Mouse (Mus musculus) neural tube, embryonic 13.5 days (tissue): ENCODE measurements around the gene C3. TPM values are rescaled to one million over a fixed set of nuclear protein-coding genes. Genes with fewer than 3 reads are reported as not detected.

Experiments used
- ATAC-seq: fragments of 200-750 bp; cut with Nextera tagmentation; 2 replicates; pipeline ENCODE4 v1.8.0; 2017; ENCODE audit warnings: low read depth, mild to moderate bottlenecking, moderate TSS enrichment, moderate library complexity
- H3K27ac ChIP-seq: fragments of 300-500 bp; sonication (generic); replicated peaks from 2 replicates; pipeline ENCODE4 v1.5.1; 2015; ENCODE audit warnings: moderate library complexity, mild to moderate bottlenecking, inconsistent platforms
- H3K27me3 ChIP-seq: fragments of 300-500 bp; sonication (generic); 2 replicates; pipeline ENCODE4 v1.6.1; 2015; ENCODE audit warnings: mild to moderate bottlenecking, inconsistent platforms
- H3K36me3 ChIP-seq: fragments of 300-500 bp; sonication (generic); 2 replicates; pipeline ENCODE4 v1.6.1; 2015; ENCODE audit warnings: mild to moderate bottlenecking, inconsistent platforms
- H3K4me1 ChIP-seq: fragments of 300-500 bp; sonication (generic); replicated peaks from 2 replicates; pipeline ENCODE4 v1.6.1; 2015; ENCODE audit warnings: inconsistent platforms
- H3K4me2 ChIP-seq: fragments of 300-500 bp; sonication (generic); 2 replicates; pipeline ENCODE4 v1.6.1; 2015; ENCODE audit warnings: inconsistent platforms, mild to moderate bottlenecking, moderate library complexity
- H3K4me3 ChIP-seq: fragments of 300-500 bp; sonication (generic); 2 replicates; pipeline ENCODE4 v1.5.1; 2015; ENCODE audit warnings: mild to moderate bottlenecking, inconsistent platforms
- H3K9ac ChIP-seq: fragments of 300-500 bp; sonication (generic); 2 replicates; pipeline ENCODE4 v1.6.1; 2015; ENCODE audit warnings: moderate library complexity, mild to moderate bottlenecking, inconsistent platforms
- H3K9me3 ChIP-seq: fragments of 300-500 bp; sonication (generic); 2 replicates; pipeline ENCODE4 v1.6.1; 2016; ENCODE audit warnings: inconsistent platforms
- WGBS: fragments of 180-500 bp; shearing (Covaris S2); methylation state at CpG from one replicate; pipeline ENCODE4 v1.1.7; 2015; 5-methylcytosine and 5-hydroxymethylcytosine counted together
- polyA plus RNA-seq: library from polyadenylated mRNA; unstranded; fragments of >200 nt; fragmentation: Nextera tagmentation; extraction: Ambion mirVana; gene quantifications from 2 replicates; pipeline ENCODE4 v1.2.1, GENCODE M21; 2015

C3 gene
- polyA plus RNA-seq, 1 experiment from 2014 or later, result 1.6 TPM

GRCm38 (mm10) chr17:57209330-57209729 lies 18.6 kb downstream of the C3 start:
- Histone ChIP-seq H3K9me3 (no peaks in the 10 kb centered on the region), H3K4me2 (no peak overlapping the region), H3K9ac (no peak overlapping the region), H3K27me3 (no peaks in the 10 kb centered on the region), H3K27ac (no peak overlapping the region), H3K36me3 (no peaks in the 10 kb centered on the region), H3K4me1 (no peaks in the 10 kb centered on the region), H3K4me3 (no peak overlapping the region)
- WGBS, result 77% methylated on average over 4 of the region's 4 CpGs
- no peak for ATAC-seq

- Histone ChIP-seq H3K36me3 (no peaks in the 10 kb centered on the region), H3K27ac (no peak overlapping the region), H3K4me2 (no peak overlapping the region), H3K27me3 (no peaks in the 10 kb centered on the region), H3K4me1 (no peaks in the 10 kb centered on the region), H3K9ac (no peak overlapping the region), H3K4me3 (no peak overlapping the region), H3K9me3 (no peaks in the 10 kb centered on the region)
- no peak for ATAC-seq
- WGBS, result 89% methylated on average over 3 of the region's 3 CpGs
These were observed 20.0 kb downstream of the C3 start for GRCm38 (mm10) chr17:57207938-57208337.

DNA sequence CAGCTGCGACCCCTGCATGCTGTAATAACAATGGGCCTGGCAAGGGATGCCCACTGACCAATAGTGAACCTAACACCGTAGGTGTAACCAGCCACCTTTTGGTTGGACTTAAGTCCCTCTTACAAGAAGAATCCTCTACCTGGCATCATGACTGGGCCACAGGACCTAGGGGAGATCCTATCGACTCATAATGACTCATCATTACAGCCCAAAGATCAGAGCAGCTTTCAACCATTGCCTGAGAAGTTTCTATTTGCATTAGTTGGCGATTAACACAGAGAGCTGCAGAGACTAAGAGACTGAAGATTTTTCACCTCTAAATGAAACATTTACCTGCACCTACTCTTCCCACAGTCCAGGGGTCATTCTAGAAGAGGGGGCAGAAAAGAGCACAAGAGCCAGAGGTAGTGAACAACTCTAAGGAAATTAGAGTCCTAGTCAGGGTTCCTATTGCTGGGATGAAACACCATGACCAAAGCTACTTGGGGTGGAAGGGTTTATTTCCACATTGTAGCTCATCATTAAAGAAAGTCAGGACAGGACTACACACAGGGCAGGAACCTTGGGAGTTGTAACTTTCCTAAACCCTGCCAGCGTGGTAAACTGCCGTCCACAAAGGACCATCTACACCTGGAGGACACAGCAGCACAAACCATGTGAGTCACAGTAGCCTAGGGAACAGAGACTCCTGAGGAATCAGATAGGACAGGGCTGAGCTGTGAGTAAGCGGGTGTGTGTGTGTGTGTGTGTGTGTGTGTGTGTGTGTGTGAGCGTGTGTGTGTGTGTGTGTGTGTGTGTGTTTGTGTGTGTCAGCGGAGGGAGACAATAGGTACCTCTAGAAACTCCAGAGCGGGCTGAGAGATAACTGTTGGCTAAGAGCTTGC lies 25.9 kb downstream of the C3 start:
- H3K27me3 ChIP-seq, result no peaks in the 10 kb centered on the region
- no peak for ATAC-seq
- WGBS, result 83% methylated on average over 9 of the region's 10 CpGs
- H3K36me3 ChIP-seq, result no peaks in the 10 kb centered on the region
- H3K4me2 ChIP-seq, result no peak overlapping the region
- no peak overlapping the region for H3K27ac ChIP-seq
- H3K9ac ChIP-seq, result no peak overlapping the region
- no peaks in the 10 kb centered on the region for H3K4me1 ChIP-seq
- H3K9me3 ChIP-seq, result no peaks in the 10 kb centered on the region
- H3K4me3 ChIP-seq, result no peak overlapping the region

DNA sequence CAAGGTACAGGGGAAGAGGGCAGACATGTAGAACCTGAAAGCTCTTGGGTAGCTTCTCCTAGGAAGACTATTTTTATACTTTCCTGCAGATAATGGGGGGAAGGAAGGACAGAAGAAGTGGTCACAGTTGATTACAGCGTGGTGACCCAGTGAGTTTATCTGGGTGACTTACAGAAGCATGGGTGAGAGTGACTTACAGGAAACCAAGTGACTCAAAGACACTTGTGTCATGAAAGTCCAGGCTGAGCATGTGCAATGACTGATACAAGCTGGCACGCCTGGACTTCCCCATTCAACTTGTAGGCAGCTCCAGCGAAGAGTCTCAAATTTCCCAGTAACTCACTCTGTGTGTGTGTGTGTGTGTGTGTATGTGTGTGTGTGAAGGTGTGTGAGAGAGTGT lies 29.7 kb downstream of the C3 start:
- H3K9me3 ChIP-seq, result no peaks in the 10 kb centered on the region
- WGBS, result 80% methylated on average over 3 of the region's 3 CpGs
- ATAC-seq, result no peak
- no peaks in the 10 kb centered on the region for H3K27me3 ChIP-seq
- H3K4me3 ChIP-seq, result no peak overlapping the region
- no peaks in the 10 kb centered on the region for H3K36me3 ChIP-seq
- H3K9ac ChIP-seq, result no peak overlapping the region
- H3K27ac ChIP-seq, result no peak overlapping the region
- no peaks in the 10 kb centered on the region for H3K4me1 ChIP-seq
- no peak overlapping the region for H3K4me2 ChIP-seq

DNA sequence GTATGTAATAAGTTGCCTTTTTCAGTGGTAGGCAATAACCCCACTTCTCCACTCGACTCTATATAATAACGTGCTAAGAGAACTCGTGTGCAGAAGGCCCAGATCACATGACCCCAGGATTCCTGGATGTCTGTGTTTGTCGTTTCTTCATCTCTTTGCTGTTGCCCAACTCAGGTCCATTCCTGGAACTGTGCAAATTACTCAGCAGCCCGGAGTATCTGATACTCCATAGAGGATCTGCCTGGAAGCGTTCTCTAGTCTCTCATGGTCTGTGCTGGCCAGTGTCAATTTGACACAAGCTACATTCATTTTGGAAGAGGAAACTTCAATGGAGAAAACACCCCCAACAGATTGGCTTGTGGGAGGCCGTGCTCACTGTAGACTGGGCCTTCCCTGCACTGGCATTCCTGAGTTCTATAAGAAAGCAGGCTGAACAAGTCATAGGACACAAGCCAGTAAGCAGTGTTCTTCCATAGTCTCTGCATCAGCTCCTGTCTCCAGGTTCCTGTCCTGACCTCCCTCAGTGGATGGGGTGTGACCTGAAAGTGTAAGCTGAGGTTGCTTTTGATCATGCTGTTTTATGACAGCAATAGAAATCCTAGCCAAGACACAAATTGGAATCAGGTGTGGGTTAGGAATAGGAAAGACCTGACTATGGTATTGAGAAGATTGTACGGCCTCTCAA lies 32.5 kb downstream of the C3 start:
- H3K27ac ChIP-seq, result no peak overlapping the region
- ATAC-seq, result no peak
- H3K4me2 ChIP-seq, result no peak overlapping the region
- WGBS, result 78% methylated on average over 8 of the region's 8 CpGs
- no peaks in the 10 kb centered on the region for H3K4me1 ChIP-seq
- no peaks in the 10 kb centered on the region for H3K36me3 ChIP-seq
- no peaks in the 10 kb centered on the region for H3K9me3 ChIP-seq
- H3K27me3 ChIP-seq, result no peaks in the 10 kb centered on the region
- no peak overlapping the region for H3K9ac ChIP-seq
- no peak overlapping the region for H3K4me3 ChIP-seq

DNA sequence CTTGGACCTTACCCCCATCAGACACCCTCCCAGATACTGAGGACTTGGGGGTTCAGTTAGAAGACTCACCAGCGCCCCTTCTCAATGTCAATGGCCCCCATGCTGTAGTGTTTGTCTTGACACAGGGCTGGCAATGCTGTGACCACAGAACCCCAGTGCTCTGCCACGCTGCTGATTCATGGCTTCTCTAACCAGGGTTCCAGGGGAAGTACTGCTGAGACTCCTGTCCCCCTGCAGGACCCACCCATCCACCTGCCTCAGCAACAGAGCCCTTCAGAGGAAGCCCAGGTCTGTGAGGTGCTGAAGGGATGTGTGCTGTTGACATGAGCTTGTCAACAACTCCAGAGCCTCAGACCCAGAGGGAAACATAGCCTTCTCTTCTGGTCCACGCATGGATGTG lies 33.2 kb downstream of the C3 start:
- Histone ChIP-seq H3K4me2 (no peak overlapping the region), H3K4me1 (no peaks in the 10 kb centered on the region), H3K9me3 (no peaks in the 10 kb centered on the region), H3K36me3 (no peaks in the 10 kb centered on the region), H3K4me3 (no peak overlapping the region), H3K9ac (no peak overlapping the region), H3K27me3 (no peaks in the 10 kb centered on the region), H3K27ac (no peak overlapping the region)
- 94% methylated on average over 3 of the region's 3 CpGs for WGBS
- ATAC-seq, result no peak

DNA sequence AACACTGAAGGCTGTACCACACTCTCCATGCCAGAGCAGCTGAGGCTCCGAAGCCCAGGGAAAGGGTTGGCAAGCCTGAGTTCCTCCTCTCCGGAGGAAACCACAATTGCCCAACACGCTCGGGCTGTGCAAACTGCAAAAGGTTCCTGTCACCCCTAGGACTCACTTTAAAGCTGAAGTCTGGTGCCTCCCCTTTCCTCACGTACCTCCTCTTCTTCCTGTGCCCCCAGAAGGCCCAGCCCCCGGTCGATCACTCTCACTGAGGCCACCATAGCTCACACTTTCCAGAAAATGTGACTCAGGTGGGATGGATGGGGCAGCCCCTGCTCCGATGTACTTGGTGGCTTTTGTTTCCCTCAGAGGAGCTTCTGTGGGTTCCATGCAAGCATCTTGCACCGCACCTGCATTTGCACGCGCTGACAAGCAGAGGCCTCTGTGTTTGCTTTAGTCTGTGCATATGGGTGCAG lies 33.9 kb downstream of the C3 start, which contains the start of gene Tnfsf14:
Tnfsf14 (minus strand) TSS at position 137 of the 467 bp plus-strand sequence.
- no peaks in the 10 kb centered on the region for H3K9me3 ChIP-seq
- H3K4me2 ChIP-seq, result no peak within 1 kb of the TSS
- no peaks in the 10 kb centered on the region for H3K36me3 ChIP-seq
- H3K4me3 ChIP-seq, result no peak within 1 kb of the TSS
- no peak within 1 kb of the TSS for H3K27ac ChIP-seq
- WGBS, result 85% methylated on average over 11 of the region's 11 CpGs
- ATAC-seq, result no peak
- no peaks in the 10 kb centered on the region for H3K27me3 ChIP-seq
- no peak within 1 kb of the TSS for H3K9ac ChIP-seq
- no peaks in the 10 kb centered on the region for H3K4me1 ChIP-seq

DNA sequence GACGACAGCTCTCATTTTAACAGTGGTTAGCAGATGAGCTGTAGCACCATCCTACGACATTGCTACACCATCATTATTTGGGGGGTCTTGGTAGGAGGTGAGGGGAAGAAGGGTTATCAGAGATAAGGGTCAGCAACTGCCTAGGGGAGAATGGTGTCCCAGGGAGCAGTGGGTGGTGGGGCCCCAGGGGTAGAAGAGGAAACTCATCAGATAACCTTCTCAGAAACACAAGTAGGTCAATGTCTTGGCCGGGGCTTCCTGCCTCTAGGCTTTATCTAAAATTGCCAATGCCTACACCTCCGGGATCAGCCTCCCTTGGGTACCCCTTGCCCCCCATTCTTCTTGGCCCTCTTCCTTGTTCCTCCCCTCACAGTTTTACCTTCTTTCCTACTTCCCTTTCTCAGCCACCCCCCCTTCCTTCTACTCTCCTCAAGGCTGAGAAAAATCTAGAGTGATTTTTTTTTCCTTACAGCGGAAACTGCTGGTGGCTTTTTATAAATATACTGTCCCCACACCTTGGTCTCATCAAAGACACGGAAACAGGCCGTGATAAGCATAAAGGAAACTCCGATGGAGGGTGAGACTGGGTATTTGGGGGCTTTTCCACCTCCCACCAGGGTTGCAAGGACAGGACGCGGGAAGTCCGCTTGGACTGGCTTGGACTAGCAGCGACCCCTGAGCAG lies 39.3 kb downstream of the C3 start:
- Histone ChIP-seq H3K9ac (no peak overlapping the region), H3K9me3 (no peaks in the 10 kb centered on the region), H3K36me3 (no peaks in the 10 kb centered on the region), H3K4me1 (no peaks in the 10 kb centered on the region), H3K4me2 (no peak overlapping the region), H3K27me3 (no peaks in the 10 kb centered on the region), H3K4me3 (no peak overlapping the region), H3K27ac (no peak overlapping the region)
- ATAC-seq, result no peak
- WGBS, result 89% methylated on average over 12 of the region's 12 CpGs

GRCm38 (mm10) chr17:57185641-57186040 lies 42.3 kb downstream of the C3 start:
- Histone ChIP-seq H3K36me3 (no peaks in the 10 kb centered on the region), H3K4me3 (no peak overlapping the region), H3K27me3 (no peaks in the 10 kb centered on the region), H3K9ac (no peak overlapping the region), H3K4me2 (no peak overlapping the region), H3K27ac (no peak overlapping the region), H3K4me1 (no peaks in the 10 kb centered on the region), H3K9me3 (no peaks in the 10 kb centered on the region)
- ATAC-seq, result no peak
- WGBS, result 73% methylated on average over 2 of the region's 2 CpGs

GRCm38 (mm10) chr17:57182871-57183270 lies 45.1 kb downstream of the C3 start:
- H3K9ac ChIP-seq, result no peak overlapping the region
- no peaks in the 10 kb centered on the region for H3K9me3 ChIP-seq
- H3K4me3 ChIP-seq, result no peak overlapping the region
- 72% methylated on average over 3 of the region's 3 CpGs for WGBS
- no peak overlapping the region for H3K27ac ChIP-seq
- no peak overlapping the region for H3K4me2 ChIP-seq
- no peaks in the 10 kb centered on the region for H3K4me1 ChIP-seq
- H3K27me3 ChIP-seq, result no peaks in the 10 kb centered on the region
- no peaks in the 10 kb centered on the region for H3K36me3 ChIP-seq
- no peak for ATAC-seq

- Histone ChIP-seq H3K9ac (no peak overlapping the region), H3K36me3 (no peaks in the 10 kb centered on the region), H3K9me3 (no peaks in the 10 kb centered on the region), H3K27me3 (no peaks in the 10 kb centered on the region), H3K4me3 (no peak overlapping the region), H3K4me1 (no peaks in the 10 kb centered on the region), H3K27ac (no peak overlapping the region), H3K4me2 (no peak overlapping the region)
- 37% methylated on average over 8 of the region's 8 CpGs for WGBS
- no peak for ATAC-seq
These were observed 47.6 kb downstream of the C3 start for GRCm38 (mm10) chr17:57180363-57180762.

DNA sequence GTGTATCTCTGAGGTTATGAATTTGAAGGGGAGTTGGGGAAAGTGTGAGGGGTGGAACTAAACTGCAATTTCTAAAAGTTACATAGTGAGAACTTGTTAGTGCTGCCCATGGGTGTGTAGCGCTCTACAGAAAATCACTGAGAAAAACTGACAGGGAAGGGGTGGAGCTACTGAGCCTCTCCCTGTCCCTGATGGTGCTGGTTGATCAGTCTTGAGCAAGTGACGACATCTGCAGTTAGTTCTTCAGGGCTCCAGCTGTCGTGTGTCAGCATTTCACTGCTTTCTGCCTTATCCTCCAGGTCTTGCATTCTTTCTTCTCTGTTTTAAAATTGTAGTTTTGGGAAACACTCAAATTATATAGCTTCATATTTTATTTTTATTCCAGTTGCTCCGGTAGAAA lies 54.6 kb downstream of the C3 start:
- Histone ChIP-seq H3K27me3 (no peaks in the 10 kb centered on the region), H3K4me1 (no peaks in the 10 kb centered on the region), H3K4me2 (no peak overlapping the region), H3K9me3 (no peaks in the 10 kb centered on the region), H3K27ac (no peak overlapping the region), H3K36me3 (no peaks in the 10 kb centered on the region), H3K4me3 (no peak overlapping the region), H3K9ac (no peak overlapping the region)
- WGBS, result 87% methylated on average over 4 of the region's 4 CpGs
- no peak for ATAC-seq
